Mouse (Mus musculus): ENCODE measurements around the gene Flt3.

- no peak for TF ChIP-seq CTCF (conservative IDR thresholded peaks at IDR 0.05; ENCODE audit: low read length)
- TF ChIP-seq POU5F1 (IDR thresholded peaks at IDR 0.05; ENCODE audit: borderline replicate concordance, low read length), result no peak
- no peak for TF ChIP-seq NANOG (IDR thresholded peaks at IDR 0.05; ENCODE audit: borderline replicate concordance, low read length)
Observed at GRCm38 (mm10) chr5:147342901-147343300, 57.4 kb downstream of the Flt3 start.

Data from E14TG2a.4 (cell line).